Mouse (Mus musculus) spleen, adult 2 months (tissue): ENCODE results near the gene Iqcd. TPM values are rescaled to one million over a fixed set of nuclear protein-coding genes. Genes with fewer than 3 reads are reported as not detected.

Source experiments
- DNase-seq, 2 experiments: peaks; one replicate each; pipeline versions ENCODE4 v3.0.0 to v3.0.0-alpha.2; 2012 to 2021; ENCODE audit warnings: low spot score in 2 of 2, low read depth in 1 of 2
- H3K27ac ChIP-seq: fragments of 200-500 bp; 2 replicates; pipeline ENCODE4 v1.5.1; 2012; ENCODE audit warnings: low read length, inconsistent platforms; ENCODE audit not compliant: insufficient read depth
- H3K27me3 ChIP-seq: fragments of 200-500 bp; 2 replicates; pipeline ENCODE4 v1.6.1; 2012; ENCODE audit warnings: mild to moderate bottlenecking, moderate library complexity, low read length, inconsistent platforms; ENCODE audit not compliant: control insufficient read depth, insufficient read depth
- H3K36me3 ChIP-seq: fragments of 200-500 bp; 2 replicates; pipeline ENCODE4 v1.6.1; 2012; ENCODE audit warnings: mild to moderate bottlenecking, low read length, inconsistent platforms; ENCODE audit not compliant: control insufficient read depth, insufficient read depth
- H3K4me1 ChIP-seq: fragments of 200-500 bp; 2 replicates; pipeline ENCODE4 v1.6.1; 2011; ENCODE audit warnings: inconsistent platforms; ENCODE audit not compliant: control insufficient read depth, insufficient read depth, insufficient read length
- H3K4me3 ChIP-seq: fragments of 200-500 bp; 2 replicates; pipeline ENCODE4 v1.5.1; 2011; ENCODE audit warnings: mild to moderate bottlenecking, inconsistent platforms; ENCODE audit not compliant: insufficient read depth, insufficient read length; ENCODE audit errors: extremely low read depth
- CTCF ChIP-seq: fragments of 200-500 bp; IDR thresholded peaks from 2 replicates; pipeline ENCODE4 v1.5.1; 2011; ENCODE audit warnings: mild to moderate bottlenecking, inconsistent platforms; ENCODE audit not compliant: insufficient read depth, insufficient read length, insufficient replicate concordance; ENCODE audit errors: extremely low read depth
- POLR2A ChIP-seq: fragments of 200-500 bp; IDR thresholded peaks from 2 replicates; pipeline ENCODE4 v1.6.1; 2011; ENCODE audit warnings: low read depth, low read length, inconsistent platforms
- WGBS: fragments of 180-500 bp; shearing (Covaris S2); methylation state at CpG from one replicate; pipeline ENCODE4 v1.1.7; 2018; 5-methylcytosine and 5-hydroxymethylcytosine counted together
- polyA plus RNA-seq: library from polyadenylated mRNA; depleted of rRNA; stranded (reverse); fragments of >200 nt; gene quantifications from 2 replicates; pipeline ENCODE4 v1.2.3, GENCODE M21; 2012

Gene Iqcd
- polyA plus RNA-seq, 1 experiment: 0.40 TPM

- Histone ChIP-seq H3K4me1 (peaks cover 28% of the 10 kb centered on the region; the same call in 1 of the 2 replicates), H3K27ac (no peak overlapping the region), H3K27me3 (no peaks in the 10 kb centered on the region), H3K4me3 (no peak overlapping the region), H3K36me3 (peaks cover 14% of the 10 kb centered on the region)
- TF ChIP-seq CTCF: no peak
- TF ChIP-seq POLR2A: no peak
- DNase-seq: no peak
- 73% methylated on average over 26 of the region's 26 CpGs for WGBS
Measured at GRCm38 (mm10) chr5:120579898-120580626, 8.8 kb upstream of the Iqcd start.

GRCm38 (mm10) chr5:120582002-120582401 is 6.8 kb upstream of the Iqcd start:
- Histone ChIP-seq H3K4me1 (peaks cover 27% of the 10 kb centered on the region; the same call in 1 of the 2 replicates), H3K36me3 (peaks cover 15% of the 10 kb centered on the region), H3K27me3 (no peaks in the 10 kb centered on the region), H3K27ac (no peak overlapping the region), H3K4me3 (no peak overlapping the region)
- WGBS: 96% methylated on average over 9 of the region's 9 CpGs
- DNase-seq: no peak
- TF ChIP-seq POLR2A: no peak
- TF ChIP-seq CTCF: no peak

GRCm38 (mm10) chr5:120583511-120583910 is 5.3 kb upstream of the Iqcd start:
- Histone ChIP-seq H3K4me3 (no peak overlapping the region), H3K27ac (no peak overlapping the region), H3K4me1 (peaks cover 27% of the 10 kb centered on the region; the same call in 1 of the 2 replicates), H3K27me3 (no peaks in the 10 kb centered on the region), H3K36me3 (peaks cover 15% of the 10 kb centered on the region)
- no peak for DNase-seq
- TF ChIP-seq CTCF: no peak
- TF ChIP-seq POLR2A: no peak
- 61% methylated on average over 4 of the region's 4 CpGs for WGBS

GRCm38 (mm10) chr5:120584968-120585367 is 3.8 kb upstream of the Iqcd start:
- no peak overlapping the region for H3K4me3 ChIP-seq
- no peak for TF ChIP-seq CTCF
- TF ChIP-seq POLR2A: no peak
- 91% methylated on average over 15 of the region's 15 CpGs for WGBS
- peaks cover 16% of the 10 kb centered on the region; the same call in 1 of the 2 replicates for H3K4me1 ChIP-seq
- no peak overlapping the region for H3K27ac ChIP-seq
- DNase-seq: no peak
- peaks cover 15% of the 10 kb centered on the region for H3K36me3 ChIP-seq
- H3K27me3 ChIP-seq: no peaks in the 10 kb centered on the region

GRCm38 (mm10) chr5:120586741-120587615 is 1.8 kb upstream of the Iqcd start:
- Histone ChIP-seq H3K4me1 (peaks cover 13% of the 10 kb centered on the region; the same call in 1 of the 2 replicates), H3K36me3 (peaks cover 13% of the 10 kb centered on the region), H3K27ac (peak overlapping the region; percentile 52; the same call in 1 of the 2 replicates), H3K4me3 (peak overlapping the region; percentile 77), H3K27me3 (no peaks in the 10 kb centered on the region)
- 35% methylated on average over 17 of the region's 17 CpGs for WGBS
- TF ChIP-seq POLR2A: no peak
- TF ChIP-seq CTCF: no peak
- DNase-seq: no peak

GRCm38 (mm10) chr5:120587616-120587926 is 1.2 kb upstream of the Iqcd start:
- peak overlapping the region; percentile 77 for H3K4me3 ChIP-seq
- peaks cover 10% of the 10 kb centered on the region for H3K36me3 ChIP-seq
- no peaks in the 10 kb centered on the region for H3K27me3 ChIP-seq
- DNase-seq: peak in 1 of 2 experiments; percentile 40
- no peak for TF ChIP-seq CTCF
- 0 out of 2 replicates have a peak, but pooled peaks have one; percentile 5 for TF ChIP-seq POLR2A
- peak overlapping the region; percentile 79 for H3K27ac ChIP-seq
- WGBS: 14% methylated on average over 9 of the region's 9 CpGs
- H3K4me1 ChIP-seq: peaks cover 13% of the 10 kb centered on the region; the same call in 1 of the 2 replicates
